Mouse (Mus musculus): ENCODE measurements around the gene Clec2h.
"Not testable (repeated sequence)": the region's sequence is repeated elsewhere in the genome, so short reads cannot be mapped to it uniquely, and the experiment has no call there.

The Clec2h gene

GRCm38 (mm10) chr6:128662206-128662605 is at the start of gene Clec2h:
Clec2h (plus strand) TSS chr6:128662385.
- in situ Hi-C loops (cut with MboI; ENCODE audit: low sequenced_read_pairs) = no loop called here

- in situ Hi-C loops (cut with MboI; ENCODE audit: low sequenced_read_pairs) = no loop called here
These were observed 39.5 kb upstream of the Clec2h start for GRCm38 (mm10) chr6:128622733-128623132.

- in situ Hi-C loops (cut with MboI; ENCODE audit: low sequenced_read_pairs) = not testable (repeated sequence)
These were observed 38.8 kb upstream of the Clec2h start, which contains the start of gene Klrb1a for GRCm38 (mm10) chr6:128623433-128623832. Klrb1a (minus strand) TSS chr6:128623533.

GRCm38 (mm10) chr6:128624425-128624824 is 37.8 kb upstream of the Clec2h start:
- in situ Hi-C loops (cut with MboI; ENCODE audit: low sequenced_read_pairs) = no loop called here

GRCm38 (mm10) chr6:128625246-128625645 is 36.9 kb upstream of the Clec2h start:
- in situ Hi-C loops (cut with MboI; ENCODE audit: low sequenced_read_pairs) = not testable (repeated sequence)

GRCm38 (mm10) chr6:128629771-128630739 is 32.1 kb upstream of the Clec2h start:
- in situ Hi-C loops (cut with MboI; ENCODE audit: low sequenced_read_pairs) = not testable (repeated sequence)

- in situ Hi-C loops (cut with MboI; ENCODE audit: low sequenced_read_pairs) = not testable (repeated sequence)
These were observed 31.0 kb upstream of the Clec2h start for GRCm38 (mm10) chr6:128630912-128631905.

- in situ Hi-C loops (cut with MboI; ENCODE audit: low sequenced_read_pairs) = no loop called here
These were observed 21.5 kb upstream of the Clec2h start for GRCm38 (mm10) chr6:128640673-128641072.

- in situ Hi-C loops (cut with MboI; ENCODE audit: low sequenced_read_pairs) = no loop called here
These were observed 21.0 kb upstream of the Clec2h start for GRCm38 (mm10) chr6:128641116-128641716.

GRCm38 (mm10) chr6:128643999-128644398 is 18.2 kb upstream of the Clec2h start:
- in situ Hi-C loops (cut with MboI; ENCODE audit: low sequenced_read_pairs) = no loop called here

GRCm38 (mm10) chr6:128644694-128645093 is 17.5 kb upstream of the Clec2h start:
- in situ Hi-C loops (cut with MboI; ENCODE audit: low sequenced_read_pairs) = not testable (repeated sequence)

- in situ Hi-C loops (cut with MboI; ENCODE audit: low sequenced_read_pairs) = not testable (repeated sequence)
These were observed 16.5 kb upstream of the Clec2h start for GRCm38 (mm10) chr6:128645708-128646107.

GRCm38 (mm10) chr6:128649681-128650080 is 12.5 kb upstream of the Clec2h start:
- in situ Hi-C loops (cut with MboI; ENCODE audit: low sequenced_read_pairs) = no loop called here

GRCm38 (mm10) chr6:128650187-128650586 is 12.0 kb upstream of the Clec2h start:
- in situ Hi-C loops (cut with MboI; ENCODE audit: low sequenced_read_pairs) = no loop called here

GRCm38 (mm10) chr6:128650827-128651226 is 11.4 kb upstream of the Clec2h start:
- in situ Hi-C loops (cut with MboI; ENCODE audit: low sequenced_read_pairs) = not testable (repeated sequence)

- in situ Hi-C loops (cut with MboI; ENCODE audit: low sequenced_read_pairs) = no loop called here
These were observed 9.2 kb upstream of the Clec2h start for GRCm38 (mm10) chr6:128652938-128653337.

- in situ Hi-C loops (cut with MboI; ENCODE audit: low sequenced_read_pairs) = no loop called here
These were observed 936 bp upstream of the Clec2h start for GRCm38 (mm10) chr6:128661249-128661648.

GRCm38 (mm10) chr6:128669936-128670335 is 7.8 kb downstream of the Clec2h start:
- in situ Hi-C loops (cut with MboI; ENCODE audit: low sequenced_read_pairs) = no loop called here

- in situ Hi-C loops (cut with MboI; ENCODE audit: low sequenced_read_pairs) = no loop called here
These were observed 17.4 kb downstream of the Clec2h start for GRCm38 (mm10) chr6:128679574-128679973.

GRCm38 (mm10) chr6:128701691-128702090 is 39.5 kb downstream of the Clec2h start:
- in situ Hi-C loops (cut with MboI; ENCODE audit: low sequenced_read_pairs) = no loop called here

GRCm38 (mm10) chr6:128722959-128723358 is 60.8 kb downstream of the Clec2h start, which contains the start of gene Klrb1:
Klrb1 (minus strand) TSS chr6:128723059.
- in situ Hi-C loops (cut with MboI; ENCODE audit: low sequenced_read_pairs) = no loop called here

Data from CH12F3 (cell line).